Mouse (Mus musculus): ENCODE data around the gene Cblc.
"Not testable (repeated sequence)": the region's sequence is repeated elsewhere in the genome, so short reads cannot be mapped to it uniquely, and the experiment has no call there.

Cblc gene

GRCm38 (mm10) chr7:19818440-19818839 is 21.8 kb upstream of the Cblc start:
- DNase-seq = no peak

DNA sequence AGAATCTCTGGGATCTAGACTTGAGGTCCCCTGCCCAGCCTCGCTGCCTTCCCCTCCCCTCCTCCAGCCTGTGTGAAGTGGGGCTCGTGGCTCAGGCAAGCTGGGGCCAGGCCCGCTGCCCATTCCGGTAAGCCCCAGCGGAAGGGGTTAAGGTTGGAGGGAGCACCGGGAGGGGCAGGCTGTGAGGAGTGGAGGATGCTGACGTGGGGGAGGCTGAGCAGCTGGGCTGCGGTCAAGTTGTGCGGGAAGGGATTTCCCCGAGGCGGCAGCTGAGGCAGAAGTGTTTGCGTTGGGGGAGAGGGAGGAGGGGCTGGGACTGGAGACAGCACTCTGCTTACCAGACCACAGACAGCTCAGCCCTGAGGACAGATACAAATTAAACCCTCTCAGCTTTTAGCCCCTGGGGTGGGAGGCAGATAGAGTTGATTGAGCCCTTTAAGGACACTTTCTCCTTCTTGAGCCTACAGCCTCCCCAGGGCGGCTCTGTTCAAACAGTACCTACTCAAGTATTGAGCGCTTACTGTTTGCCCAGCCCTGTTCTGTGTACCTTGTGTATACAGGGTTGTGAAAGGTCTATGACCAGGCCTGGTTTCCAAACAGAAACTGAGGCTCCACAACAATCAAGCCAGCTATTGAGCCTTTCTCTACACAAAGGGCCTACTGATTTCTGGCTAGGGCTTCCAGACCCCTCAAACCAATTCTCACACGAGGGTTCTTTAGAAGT is 20.9 kb upstream of the Cblc start:
- DNase-seq = peak; percentile 86

DNA sequence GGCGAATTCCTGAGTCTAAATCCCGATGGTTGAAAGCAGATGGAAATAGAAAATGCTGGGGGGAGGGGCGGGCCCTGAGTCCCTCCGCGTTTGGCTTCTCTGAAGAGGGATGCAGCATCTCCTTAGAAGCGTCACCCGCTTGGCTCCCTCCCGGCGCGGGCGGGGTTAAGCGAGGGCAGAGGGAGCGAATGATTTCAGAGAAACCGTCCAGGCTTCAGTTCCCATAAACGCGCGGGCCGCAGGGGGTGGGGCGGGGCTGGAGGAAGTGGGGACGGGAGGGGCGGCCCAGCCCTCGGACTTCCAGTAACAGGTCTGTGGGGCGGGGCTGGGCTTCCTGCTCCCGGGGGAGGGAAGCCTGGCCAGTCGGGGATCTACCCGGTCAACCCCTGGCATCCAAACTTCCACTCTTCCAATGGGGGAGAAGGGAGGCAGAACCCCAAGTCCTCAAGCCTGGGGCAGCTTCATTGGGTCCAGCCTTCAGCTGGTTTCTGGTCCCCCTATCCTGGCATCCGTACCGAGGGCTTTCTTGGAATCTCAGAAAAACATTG is 19.7 kb upstream of the Cblc start:
- peak; percentile 75 for DNase-seq

DNA sequence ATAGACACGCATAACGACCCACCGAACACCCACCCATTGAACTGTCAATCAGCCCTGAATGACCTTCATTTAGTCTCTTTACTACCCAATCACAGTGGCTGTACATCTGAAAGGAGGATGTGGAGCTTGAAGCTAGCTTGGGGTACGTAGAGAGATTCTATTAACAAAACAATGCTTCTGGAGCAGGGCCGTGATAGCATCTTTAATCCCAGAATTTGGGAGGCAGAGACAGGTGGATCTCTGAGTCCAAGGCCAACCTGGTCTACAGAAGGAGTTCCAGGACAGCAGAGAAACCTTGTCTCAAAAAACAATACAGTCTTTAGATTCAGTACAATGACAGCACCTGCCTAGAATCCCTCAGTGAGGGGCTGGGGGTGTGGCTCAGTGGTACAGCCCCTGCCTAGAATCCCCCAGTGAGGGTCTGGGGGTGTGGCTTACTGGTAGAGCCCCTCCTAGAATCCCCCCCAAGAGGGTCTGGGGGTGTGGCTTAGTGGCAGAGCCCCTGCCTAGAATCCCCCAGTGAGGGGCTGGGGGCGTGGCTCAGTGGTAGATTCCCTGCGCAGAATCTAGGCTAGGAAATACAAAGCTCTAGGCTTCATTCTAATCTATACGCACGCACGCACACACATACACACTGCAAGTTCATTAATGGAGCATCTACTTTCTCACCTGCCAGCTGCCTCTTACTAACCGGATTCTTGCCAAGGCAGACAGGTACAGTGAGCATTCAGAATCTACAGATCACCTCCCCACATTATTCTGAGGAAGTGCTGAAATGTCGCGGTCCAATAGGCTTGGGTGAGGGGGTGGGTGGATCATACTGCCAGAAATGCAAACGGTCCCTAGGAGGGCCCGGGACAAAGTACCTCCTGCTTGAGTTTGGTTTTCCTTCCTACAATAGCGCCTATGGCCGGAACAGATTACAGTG is 19.0 kb upstream of the Cblc start:
- DNase-seq = peak; percentile 24

DNA sequence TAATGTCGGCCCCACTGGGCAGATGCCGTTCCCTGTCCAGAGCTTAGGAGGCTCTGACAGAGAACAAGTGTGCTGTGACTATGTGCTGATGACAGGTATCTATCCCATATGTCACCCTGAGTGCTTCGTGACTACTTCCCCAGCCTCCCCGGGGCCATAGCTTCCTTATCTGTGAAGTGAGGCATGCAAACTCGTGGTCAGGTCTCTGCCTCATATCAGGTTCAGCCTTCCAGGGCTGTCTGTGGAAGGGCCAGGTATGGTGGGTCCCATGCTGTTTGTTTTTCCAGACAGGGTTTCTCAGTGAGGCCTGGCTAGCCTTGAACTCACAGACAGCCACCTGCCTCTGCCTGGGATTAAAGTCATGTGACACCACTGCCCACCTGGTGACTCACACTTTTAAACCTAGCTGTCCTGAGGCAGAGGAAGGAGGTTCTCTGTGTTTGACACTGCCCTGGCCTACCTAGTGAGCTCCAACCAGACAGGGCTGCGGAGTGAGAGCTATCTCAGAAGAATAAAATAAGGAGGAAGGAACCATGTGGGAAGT is 17.0 kb upstream of the Cblc start:
- no peak for DNase-seq

- DNase-seq = no peak
Observed at GRCm38 (mm10) chr7:19813161-19813560, 16.6 kb upstream of the Cblc start.

GRCm38 (mm10) chr7:19811114-19811513 is 14.5 kb upstream of the Cblc start:
- DNase-seq = peak; percentile 67

DNA sequence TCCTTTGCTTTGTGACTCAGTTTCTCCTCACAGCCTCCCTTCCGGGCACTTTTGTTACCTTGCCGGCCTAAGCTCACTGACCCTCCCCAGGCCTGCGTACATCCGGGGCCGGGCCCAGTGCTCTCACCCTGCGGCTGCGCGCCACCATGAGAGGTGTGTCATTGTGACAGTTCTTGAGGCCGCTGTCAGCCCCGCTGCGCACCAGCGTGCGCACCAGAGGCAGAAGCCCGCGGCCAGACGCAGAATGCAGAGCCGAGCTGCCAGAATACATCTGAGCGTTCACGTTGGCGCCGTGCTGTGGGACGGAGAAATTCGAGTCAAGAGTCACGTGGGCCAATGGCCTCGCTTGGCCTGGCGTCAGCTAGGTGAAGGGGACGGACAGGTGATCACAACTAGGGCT is 12.8 kb upstream of the Cblc start:
- peak; percentile 61 for DNase-seq

DNA sequence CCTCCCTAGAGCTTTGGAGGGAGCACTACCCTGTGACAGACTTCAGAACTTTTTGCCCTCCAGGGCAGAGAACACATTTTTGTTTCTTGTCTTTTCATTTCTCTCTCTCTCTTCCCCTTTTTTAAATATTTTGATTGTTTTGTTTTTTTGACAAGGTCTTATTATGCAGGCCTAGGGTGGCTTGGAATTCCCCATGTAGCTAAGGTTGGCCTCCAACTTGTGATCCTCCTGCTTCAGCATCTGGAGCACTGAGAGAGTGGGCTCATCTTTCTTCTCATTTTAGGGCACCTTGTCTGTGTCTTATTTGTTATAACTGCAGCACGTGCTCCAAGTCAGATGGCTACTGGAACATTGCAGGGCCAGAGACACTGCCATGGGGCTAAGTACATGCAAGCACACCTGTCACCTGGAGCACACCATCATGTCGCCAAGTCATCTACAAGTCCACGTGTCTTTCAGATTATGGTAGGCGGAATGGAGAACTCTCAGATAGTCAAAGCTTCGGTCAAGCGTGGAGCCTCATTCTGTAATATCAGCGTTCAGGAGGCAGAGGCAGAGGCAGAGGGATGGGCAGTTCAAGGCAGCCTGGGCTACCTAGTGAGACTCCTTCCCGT is 9.9 kb upstream of the Cblc start:
- DNase-seq = no peak

DNA sequence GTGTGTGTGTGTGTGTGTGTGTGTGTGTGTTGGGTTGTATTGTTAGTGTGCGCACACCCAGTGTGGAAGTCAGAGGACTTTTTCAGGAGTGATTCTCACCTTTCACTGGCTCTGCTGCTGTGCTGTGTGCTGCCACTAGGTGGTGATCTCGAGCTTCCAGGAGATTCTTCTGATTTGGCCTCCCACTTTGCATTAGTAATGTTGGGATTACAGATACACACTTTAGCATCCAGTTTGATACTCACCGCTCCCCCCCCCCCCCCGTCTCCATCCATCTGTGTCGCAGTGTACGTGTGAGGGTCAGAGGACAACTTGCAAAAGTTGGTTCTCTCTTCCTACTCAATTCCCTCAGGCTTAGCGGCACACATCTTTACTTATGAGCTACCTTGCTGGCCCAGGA is 6.4 kb upstream of the Cblc start:
- DNase-seq = peak; percentile 71

DNA sequence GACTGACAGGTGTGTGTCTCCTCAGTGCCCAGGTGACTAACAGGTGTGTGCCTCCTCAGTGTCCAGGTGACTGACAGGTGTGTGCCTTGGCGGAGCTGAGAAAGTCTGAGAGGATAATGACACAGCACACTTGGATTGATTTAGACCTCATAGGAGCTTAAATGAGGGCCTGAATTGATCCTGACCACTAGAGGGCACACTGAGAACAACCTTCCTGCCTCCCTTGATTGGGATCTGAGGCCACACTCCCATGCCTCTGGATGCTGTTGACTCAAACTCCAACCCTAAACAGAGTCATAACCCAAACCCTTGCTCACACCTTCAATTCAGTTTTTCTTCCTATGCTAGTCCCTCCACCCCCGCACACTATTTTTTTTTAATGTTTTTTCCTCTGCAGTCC is 4.2 kb upstream of the Cblc start:
- peak; percentile 75 for DNase-seq

DNA sequence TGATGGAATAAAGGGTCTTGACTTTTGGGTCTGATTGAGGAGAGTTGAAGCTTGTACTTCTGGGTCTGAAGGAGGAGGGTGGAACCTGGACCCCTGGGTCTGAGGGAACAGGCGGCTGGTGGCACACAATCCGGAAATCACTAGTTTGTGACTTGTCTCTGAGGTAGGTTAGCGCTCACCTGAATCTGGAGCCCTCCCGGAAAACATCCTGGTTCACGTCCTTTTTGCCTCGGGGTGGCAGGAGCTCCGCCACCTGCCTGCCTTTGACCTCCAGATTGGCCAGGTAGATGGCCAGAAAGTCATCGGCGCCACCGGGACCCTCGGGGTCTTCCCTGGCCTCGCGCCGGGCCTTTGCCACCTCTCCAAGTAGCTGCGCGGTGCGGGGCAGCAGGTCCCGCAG is 355 bp downstream of the Cblc start:
- no peak for DNase-seq

DNA sequence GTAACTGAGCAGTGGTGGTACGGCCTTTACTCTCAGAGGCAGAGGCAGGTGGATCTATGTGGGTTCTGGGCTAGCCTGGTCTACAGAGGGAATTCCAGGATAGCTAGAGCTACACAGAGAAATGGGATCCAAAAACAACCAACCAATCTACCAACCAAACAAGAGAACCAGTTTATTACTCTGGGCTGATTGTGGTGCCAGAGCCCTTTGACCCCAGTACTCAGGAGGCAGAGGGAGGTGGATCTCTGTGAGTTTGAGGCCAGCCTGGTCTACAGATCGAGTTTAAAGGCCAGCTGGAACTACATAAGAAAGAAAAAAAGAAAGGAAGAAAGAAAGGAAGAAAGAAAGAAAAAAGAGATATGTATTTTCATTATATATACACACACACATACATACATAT is 1.4 kb downstream of the Cblc start:
- no peak for DNase-seq

- no peak for DNase-seq
Observed at GRCm38 (mm10) chr7:19792701-19793630, 3.6 kb downstream of the Cblc start.

DNA sequence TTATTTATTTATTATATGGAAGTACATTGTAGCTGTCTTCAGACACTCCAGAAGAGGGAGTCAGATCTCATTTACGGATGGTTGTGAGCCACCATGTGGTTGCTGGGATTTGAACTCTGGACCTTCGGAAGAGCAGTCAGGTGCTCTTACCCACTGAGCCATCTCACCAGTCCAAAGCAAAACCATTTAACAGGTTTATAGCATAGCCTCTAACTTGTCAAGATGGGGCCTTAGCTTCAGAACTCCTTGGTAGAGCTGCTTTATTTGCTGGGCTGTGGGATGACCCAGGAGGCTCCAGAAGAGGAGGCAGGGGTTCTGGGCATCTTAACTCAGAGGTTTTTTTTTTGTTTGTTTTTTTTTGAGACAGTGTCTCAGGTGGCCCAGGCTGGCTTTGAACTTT is 5.1 kb downstream of the Cblc start:
- DNase-seq = not testable (repeated sequence)

DNA sequence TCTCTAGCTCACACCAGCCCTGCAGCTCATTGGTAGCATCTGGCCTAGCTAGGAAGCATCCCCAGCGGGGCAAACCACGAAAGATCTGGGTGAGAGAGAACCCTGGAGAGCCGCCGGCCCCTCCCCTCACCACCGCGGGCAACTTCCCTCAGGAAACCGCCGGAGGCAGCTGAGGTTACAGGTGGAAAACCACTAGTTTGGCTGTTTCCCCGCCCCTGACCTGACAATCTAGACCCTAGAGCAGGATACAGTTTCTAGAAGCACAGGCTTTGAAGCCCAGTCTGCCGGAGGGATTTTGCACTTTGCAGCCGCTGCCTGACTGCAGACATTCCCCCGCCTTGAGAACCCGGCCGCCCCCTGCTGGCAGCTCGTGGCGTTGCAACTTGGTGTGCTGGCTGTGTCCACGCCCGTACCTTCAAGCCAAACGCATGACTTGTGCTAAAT is 6.7 kb downstream of the Cblc start:
- DNase-seq = peak; percentile 88

DNA sequence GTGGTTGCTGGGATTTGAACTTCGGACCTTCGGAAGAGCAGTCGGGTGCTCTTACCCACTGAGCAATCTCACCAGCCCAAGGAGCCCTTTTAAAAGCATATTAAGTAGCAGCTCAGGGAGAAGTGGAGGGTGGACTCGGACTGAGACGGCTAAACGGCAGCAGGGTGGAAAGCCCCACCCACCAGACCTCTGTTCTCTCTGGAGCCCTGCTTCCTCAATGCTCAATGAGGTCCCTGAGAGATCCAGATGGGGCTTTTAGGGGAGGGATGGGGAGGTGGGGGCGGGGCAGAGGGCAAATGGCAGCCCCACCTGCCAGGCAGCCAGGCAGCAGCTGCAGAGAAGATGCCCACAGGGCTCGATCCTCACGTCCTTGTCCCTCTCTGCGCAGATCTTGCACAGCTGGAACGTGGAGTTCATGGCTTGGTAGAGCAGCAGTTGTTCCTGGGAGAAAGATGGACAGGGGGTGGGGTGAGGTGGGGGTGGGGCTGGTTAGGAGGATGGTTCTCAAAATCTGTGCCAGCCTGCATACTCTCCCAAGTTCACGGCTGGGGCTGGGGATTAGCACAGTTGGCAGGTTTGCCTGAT is 10.6 kb downstream of the Cblc start:
- peak; percentile 43 for DNase-seq

- DNase-seq = peak; percentile 35
Observed at GRCm38 (mm10) chr7:19784764-19785535, 11.7 kb downstream of the Cblc start.

DNA sequence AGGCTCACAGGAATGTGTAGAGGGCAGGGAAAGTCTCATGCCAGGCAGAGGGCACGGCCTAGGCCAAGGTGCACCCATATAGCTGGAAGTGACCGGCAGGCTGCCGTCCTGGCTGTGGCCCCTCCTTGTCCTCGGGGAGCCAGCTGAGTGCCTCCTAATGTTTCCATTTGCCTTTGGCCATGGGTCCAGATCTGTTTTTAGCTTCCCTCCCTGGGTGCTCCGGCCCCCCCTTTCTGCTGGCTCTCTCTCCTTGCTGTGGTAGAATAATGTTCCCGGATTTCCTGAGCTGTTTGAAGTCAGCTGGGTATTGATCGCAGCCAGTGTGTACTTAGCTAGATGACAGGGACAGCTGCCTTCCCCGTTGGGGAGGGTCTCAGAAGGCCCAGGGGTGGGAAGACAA is 13.0 kb downstream of the Cblc start:
- no peak for DNase-seq

GRCm38 (mm10) chr7:19782645-19783044 is 14.0 kb downstream of the Cblc start:
- DNase-seq = peak; percentile 54

GRCm38 (mm10) chr7:19781741-19782140 is 14.9 kb downstream of the Cblc start:
- DNase-seq = no peak

Data from retina, postnatal 1 day (tissue).